Mouse (Mus musculus): ENCODE measurements at regions not wholly inside any gene's neighbourhood (a gene's known extent, or its start where the extent isn't known, plus 50 kb on each side); places are given as distances from the start of the nearest gene placed in this dataset.

- no peak overlapping the region for H3K4me2 ChIP-seq (ENCODE audit: low read depth)
- no peaks in the 10 kb centered on the region for H3K36me3 ChIP-seq (replicated peaks; ENCODE audit: control insufficient read depth, insufficient read depth, low read depth)
- no peaks in the 10 kb centered on the region for H3K27me3 ChIP-seq (ENCODE audit: control insufficient read depth, insufficient read depth, low read length)
- H3K9ac ChIP-seq (replicated peaks), result no peak overlapping the region
- no peak overlapping the region for H3K4me3 ChIP-seq (ENCODE audit: insufficient read depth in 1 of 2, low read depth in 2 of 2, low read length in 2 of 2)
- H3K9me3 ChIP-seq (ENCODE audit: control insufficient read depth, low read length), result no peaks in the 10 kb centered on the region
- no peak for DNase-seq (ENCODE audit: low read depth in 3 of 3, low spot score in 3 of 3)
- ATAC-seq (ENCODE audit: insufficient read depth), result no peak
- TF ChIP-seq CTCF (IDR thresholded peaks at IDR 0.05; ENCODE audit: low read depth) (no peak), EP300 (IDR thresholded peaks at IDR 0.05; ENCODE audit: low read depth) (no peak)
- 17% methylated on average over 1 of the region's 1 CpGs for WGBS (ENCODE audit: insufficient replicate concordance)
- no peak overlapping the region for H3K27ac ChIP-seq
- H3K4me1 ChIP-seq (replicated peaks; ENCODE audit: control insufficient read depth in 2 of 2, insufficient read depth in 2 of 2, low read length in 1 of 2), result peaks cover 0 to 4% of the 10 kb centered on the region in 2 experiments; a peak in 2 of 4 replicates
Observed at GRCm38 (mm10) chr7:111226026-111226656, 143.3 kb upstream of the Eif4g2 start.

- H3K9me3 ChIP-seq (ENCODE audit: control insufficient read depth, low read length), result no peaks in the 10 kb centered on the region
- H3K4me1 ChIP-seq (replicated peaks; ENCODE audit: control insufficient read depth in 2 of 2, insufficient read depth in 2 of 2, low read length in 1 of 2), result no peaks in the 10 kb centered on the region
- DNase-seq (ENCODE audit: low read depth in 3 of 3, low spot score in 3 of 3) (no peak), ATAC-seq (ENCODE audit: insufficient read depth) (no peak)
- no peak overlapping the region for H3K27ac ChIP-seq
- WGBS (ENCODE audit: insufficient replicate concordance), result 54% methylated on average over 5 of the region's 5 CpGs
- H3K36me3 ChIP-seq (replicated peaks; ENCODE audit: control insufficient read depth, insufficient read depth, low read depth), result no peaks in the 10 kb centered on the region
- no peaks in the 10 kb centered on the region for H3K27me3 ChIP-seq (ENCODE audit: control insufficient read depth, insufficient read depth, low read length)
- H3K4me3 ChIP-seq (ENCODE audit: insufficient read depth in 1 of 2, low read depth in 2 of 2, low read length in 2 of 2), result no peak overlapping the region
- no peak overlapping the region for H3K4me2 ChIP-seq (ENCODE audit: low read depth)
- TF ChIP-seq EP300 (IDR thresholded peaks at IDR 0.05; ENCODE audit: low read depth) (no peak), CTCF (IDR thresholded peaks at IDR 0.05; ENCODE audit: low read depth) (no peak)
- H3K9ac ChIP-seq (replicated peaks), result no peak overlapping the region
Observed at GRCm38 (mm10) chr7:111215586-111215985, 132.8 kb upstream of the Eif4g2 start.

- Histone ChIP-seq H3K27me3 (ENCODE audit: control insufficient read depth, insufficient read depth, low read length) (no peaks in the 10 kb centered on the region), H3K9me3 (ENCODE audit: control insufficient read depth, low read length) (no peaks in the 10 kb centered on the region), H3K9ac (replicated peaks) (no peak overlapping the region), H3K4me1 (replicated peaks; ENCODE audit: control insufficient read depth in 2 of 2, insufficient read depth in 2 of 2, low read length in 1 of 2) (no peaks in the 10 kb centered on the region), H3K36me3 (replicated peaks; ENCODE audit: control insufficient read depth, insufficient read depth, low read depth) (no peaks in the 10 kb centered on the region), H3K27ac (no peak overlapping the region), H3K4me2 (ENCODE audit: low read depth) (no peak overlapping the region), H3K4me3 (ENCODE audit: insufficient read depth in 1 of 2, low read depth in 2 of 2, low read length in 2 of 2) (no peak overlapping the region)
- 66% methylated on average over 6 of the region's 6 CpGs for WGBS (ENCODE audit: insufficient replicate concordance)
- DNase-seq (ENCODE audit: low read depth in 3 of 3, low spot score in 3 of 3), result no peak
- no peak for TF ChIP-seq EP300 (IDR thresholded peaks at IDR 0.05; ENCODE audit: low read depth)
- no peak for TF ChIP-seq CTCF (IDR thresholded peaks at IDR 0.05; ENCODE audit: low read depth)
- ATAC-seq (ENCODE audit: insufficient read depth), result no peak
Observed at GRCm38 (mm10) chr7:111214226-111214906, 131.5 kb upstream of the Eif4g2 start.

GRCm38 (mm10) chr7:111212188-111212587 is 129.4 kb upstream of the Eif4g2 start:
- Histone ChIP-seq H3K9ac (replicated peaks) (no peak overlapping the region), H3K27me3 (ENCODE audit: control insufficient read depth, insufficient read depth, low read length) (no peaks in the 10 kb centered on the region), H3K36me3 (replicated peaks; ENCODE audit: control insufficient read depth, insufficient read depth, low read depth) (no peaks in the 10 kb centered on the region), H3K4me2 (ENCODE audit: low read depth) (no peak overlapping the region), H3K9me3 (ENCODE audit: control insufficient read depth, low read length) (no peaks in the 10 kb centered on the region), H3K4me1 (replicated peaks; ENCODE audit: control insufficient read depth in 2 of 2, insufficient read depth in 2 of 2, low read length in 1 of 2) (no peaks in the 10 kb centered on the region), H3K27ac (no peak overlapping the region), H3K4me3 (ENCODE audit: insufficient read depth in 1 of 2, low read depth in 2 of 2, low read length in 2 of 2) (no peak overlapping the region)
- DNase-seq (ENCODE audit: low read depth in 3 of 3, low spot score in 3 of 3) (no peak), ATAC-seq (ENCODE audit: insufficient read depth) (no peak)
- WGBS (ENCODE audit: insufficient replicate concordance), result 55% methylated on average over 5 of the region's 5 CpGs
- no peak for TF ChIP-seq EP300 (IDR thresholded peaks at IDR 0.05; ENCODE audit: low read depth)

GRCm38 (mm10) chr7:111211641-111212040 is 128.8 kb upstream of the Eif4g2 start:
- no peaks in the 10 kb centered on the region for H3K4me1 ChIP-seq (replicated peaks; ENCODE audit: control insufficient read depth in 2 of 2, insufficient read depth in 2 of 2, low read length in 1 of 2)
- DNase-seq (ENCODE audit: low read depth in 3 of 3, low spot score in 3 of 3), result no peak
- no peaks in the 10 kb centered on the region for H3K27me3 ChIP-seq (ENCODE audit: control insufficient read depth, insufficient read depth, low read length)
- H3K27ac ChIP-seq, result no peak overlapping the region
- H3K4me3 ChIP-seq (ENCODE audit: insufficient read depth in 1 of 2, low read depth in 2 of 2, low read length in 2 of 2), result no peak overlapping the region
- no peak overlapping the region for H3K9ac ChIP-seq (replicated peaks)
- no peak overlapping the region for H3K4me2 ChIP-seq (ENCODE audit: low read depth)
- H3K9me3 ChIP-seq (ENCODE audit: control insufficient read depth, low read length), result no peaks in the 10 kb centered on the region
- ATAC-seq (ENCODE audit: insufficient read depth), result no peak
- H3K36me3 ChIP-seq (replicated peaks; ENCODE audit: control insufficient read depth, insufficient read depth, low read depth), result no peaks in the 10 kb centered on the region
- no peak for TF ChIP-seq CTCF (IDR thresholded peaks at IDR 0.05; ENCODE audit: low read depth)
- no peak for TF ChIP-seq EP300 (IDR thresholded peaks at IDR 0.05; ENCODE audit: low read depth)
- 68% methylated on average over 11 of the region's 11 CpGs for WGBS (ENCODE audit: insufficient replicate concordance)

Data from liver, embryonic 14.5 days (tissue).